8 mouse cellular contexts compared by ENCODE assay signal in the genomic region with DNA sequence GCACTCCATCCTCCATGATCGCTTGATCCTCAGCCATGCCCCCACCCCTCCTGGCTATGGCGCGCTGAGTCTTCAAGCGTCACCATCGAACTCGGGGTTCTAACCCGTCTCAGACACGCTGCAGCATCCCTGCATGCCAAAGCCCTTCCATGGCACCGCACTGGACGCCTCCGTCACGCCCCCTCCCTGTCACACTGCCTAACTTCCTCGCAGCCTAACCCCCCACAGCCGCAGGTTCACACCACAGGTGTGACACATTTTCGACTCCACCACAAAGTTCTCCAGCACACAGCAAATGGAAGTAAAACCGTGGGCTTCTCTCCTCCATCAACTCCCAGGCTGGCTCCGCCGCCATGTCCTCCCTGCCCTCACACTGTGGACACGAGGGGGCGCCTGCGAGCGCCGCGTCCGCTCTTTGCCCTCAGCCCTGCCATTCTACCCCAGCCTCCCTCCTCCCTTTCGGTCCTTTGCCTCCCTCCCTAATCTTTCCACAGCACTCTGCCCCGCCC. TPM values are rescaled to one million over a fixed set of nuclear protein-coding genes. Genes with fewer than 3 reads are reported as not detected.
DNase-seq lines count a peak whose midpoint lies in the region; ATAC-seq and TF ChIP-seq lines count a peak whose summit lies in the region.

No protein-coding gene starts in this region.

- H3K27ac ChIP-seq in forebrain, embryonic 14.5 days (ENCODE audit: low read depth, low read length): no peak overlapping the region
- H3K27ac ChIP-seq in hindbrain, embryonic 13.5 days: no peak overlapping the region
- peak overlapping the region; percentile 14; the same call in 1 of the 2 replicates for H3K27ac ChIP-seq in limb, embryonic 15.5 days
- no peak overlapping the region for H3K27ac ChIP-seq in midbrain, embryonic 15.5 days
- peak overlapping the region; percentile 65 for H3K27ac ChIP-seq in stomach, postnatal 0 days (replicated peaks)

- DNase-seq in urinary bladder, postnatal 14 days (ENCODE audit: low spot score): peak; percentile 70
- no peak for DNase-seq in urinary bladder, adult 18-20 months (ENCODE audit: low spot score in 2 of 2)
- peak; percentile 62 for DNase-seq in c-Kit-positive CD71-positive TER-119-positive erythroid progenitor cells, embryonic 14.5 days (ENCODE audit: low spot score)
- DNase-seq in forebrain, embryonic 14.5 days (ENCODE audit: low spot score): peak; percentile 30
- peak; percentile 81 for DNase-seq in stomach, postnatal 0 days (ENCODE audit: low spot score)

- ATAC-seq in forebrain, embryonic 14.5 days: no peak
- no peak for ATAC-seq in hindbrain, embryonic 13.5 days (ENCODE audit: low FRiP score)
- no peak for ATAC-seq in limb, embryonic 15.5 days (ENCODE audit: insufficient number of reproducible peaks, low FRiP score, low TSS enrichment, low read depth)
- ATAC-seq in midbrain, embryonic 15.5 days (replicated peaks): 0 out of 2 replicates have a peak, but pooled peaks have one; percentile 4
- peak; percentile 53 for ATAC-seq in stomach, postnatal 0 days (ENCODE audit: low FRiP score, low TSS enrichment)

- peak overlapping the region; percentile 38 for H3K4me2 ChIP-seq in forebrain, embryonic 14.5 days (ENCODE audit: low read length)
- H3K4me2 ChIP-seq in hindbrain, embryonic 13.5 days: peak overlapping the region; percentile 44
- peak overlapping the region; percentile 56 for H3K4me2 ChIP-seq in limb, embryonic 15.5 days
- peak overlapping the region; percentile 37 for H3K4me2 ChIP-seq in midbrain, embryonic 15.5 days
- peak overlapping the region; percentile 55 for H3K4me2 ChIP-seq in stomach, postnatal 0 days (replicated peaks; ENCODE audit: low read depth)

- H3K4me3 ChIP-seq in forebrain, embryonic 14.5 days (ENCODE audit: low read depth, low read length): no peak overlapping the region
- peak overlapping the region; percentile 16; the same call in 1 of the 2 replicates for H3K4me3 ChIP-seq in hindbrain, embryonic 13.5 days
- peak overlapping the region; percentile 30 for H3K4me3 ChIP-seq in limb, embryonic 15.5 days
- no peak overlapping the region for H3K4me3 ChIP-seq in midbrain, embryonic 15.5 days
- peak overlapping the region; percentile 28 for H3K4me3 ChIP-seq in stomach, postnatal 0 days (ENCODE audit: low read depth, low read length)

- peaks cover 8% of the 10 kb centered on the region for H3K36me3 ChIP-seq in forebrain, embryonic 14.5 days (ENCODE audit: control insufficient read depth, insufficient read depth, low read length)
- H3K36me3 ChIP-seq in hindbrain, embryonic 13.5 days: peaks cover 22% of the 10 kb centered on the region
- H3K36me3 ChIP-seq in limb, embryonic 15.5 days: no peaks in the 10 kb centered on the region
- peaks cover 18% of the 10 kb centered on the region for H3K36me3 ChIP-seq in midbrain, embryonic 15.5 days (replicated peaks)
- H3K36me3 ChIP-seq in stomach, postnatal 0 days (ENCODE audit: control insufficient read depth, insufficient read depth, low read length): no peaks in the 10 kb centered on the region

- no peak for TF ChIP-seq EP300 in stomach, postnatal 0 days (optimal IDR thresholded peaks at IDR 0.05)

- no peak overlapping the region for H3K9ac ChIP-seq in forebrain, embryonic 14.5 days (ENCODE audit: low read length)
- 0 out of 2 replicates have a peak overlapping the region, but pooled peaks have one; percentile 29 for H3K9ac ChIP-seq in hindbrain, embryonic 13.5 days
- H3K9ac ChIP-seq in limb, embryonic 15.5 days: no peak overlapping the region
- no peak overlapping the region for H3K9ac ChIP-seq in midbrain, embryonic 15.5 days
- H3K9ac ChIP-seq in stomach, postnatal 0 days (ENCODE audit: low read length): no peak overlapping the region

- 3% methylated on average over 27 of the region's 27 CpGs for WGBS in forebrain, embryonic 14.5 days
- 2% methylated on average over 27 of the region's 27 CpGs for WGBS in hindbrain, embryonic 13.5 days
- 1% methylated on average over 27 of the region's 27 CpGs for WGBS in limb, embryonic 15.5 days
- whole genome bisulfite sequencing in midbrain, embryonic 15.5 days: 1% methylated on average over 27 of the region's 27 CpGs
- WGBS in stomach, postnatal 0 days: 1% methylated on average over 26 of the region's 27 CpGs

- peaks cover 8% of the 10 kb centered on the region; the same call in 1 of the 2 replicates for H3K27me3 ChIP-seq in forebrain, embryonic 14.5 days (replicated peaks; ENCODE audit: control insufficient read depth, insufficient read depth, low read length)
- H3K27me3 ChIP-seq in hindbrain, embryonic 13.5 days: peaks cover 37% of the 10 kb centered on the region
- H3K27me3 ChIP-seq in limb, embryonic 15.5 days: peaks cover 35% of the 10 kb centered on the region
- no peaks in the 10 kb centered on the region for H3K27me3 ChIP-seq in midbrain, embryonic 15.5 days (replicated peaks)
- no peaks in the 10 kb centered on the region for H3K27me3 ChIP-seq in stomach, postnatal 0 days (ENCODE audit: control insufficient read depth, insufficient read depth, low read length)

- H3K9me3 ChIP-seq in forebrain, embryonic 14.5 days (replicated peaks; ENCODE audit: control insufficient read depth, low read length): no peaks in the 10 kb centered on the region
- H3K9me3 ChIP-seq in hindbrain, embryonic 13.5 days: no peaks in the 10 kb centered on the region
- no peaks in the 10 kb centered on the region for H3K9me3 ChIP-seq in limb, embryonic 15.5 days
- no peaks in the 10 kb centered on the region for H3K9me3 ChIP-seq in midbrain, embryonic 15.5 days
- no peaks in the 10 kb centered on the region for H3K9me3 ChIP-seq in stomach, postnatal 0 days (ENCODE audit: control insufficient read depth, low read length)

- TF ChIP-seq CTCF in stomach, postnatal 0 days (IDR thresholded peaks at IDR 0.05; ENCODE audit: low read depth): peak; percentile 86

- peaks cover 11% of the 10 kb centered on the region; the same call in 1 of the 2 replicates for H3K4me1 ChIP-seq in forebrain, embryonic 14.5 days (ENCODE audit: control insufficient read depth, insufficient read depth, low read length)
- peaks cover 59% of the 10 kb centered on the region for H3K4me1 ChIP-seq in hindbrain, embryonic 13.5 days (replicated peaks)
- peaks cover 29% of the 10 kb centered on the region for H3K4me1 ChIP-seq in limb, embryonic 15.5 days
- peaks cover 42% of the 10 kb centered on the region for H3K4me1 ChIP-seq in midbrain, embryonic 15.5 days
- H3K4me1 ChIP-seq in stomach, postnatal 0 days (replicated peaks; ENCODE audit: control insufficient read depth, insufficient read depth): peaks cover 5% of the 10 kb centered on the region

RNA-seq across cellular contexts. Expression of gene Sema6b, which starts 5.6 kb away (rescaled TPM):
- polyA plus RNA-seq in forebrain, embryonic 14.5 days (2014; fragmentation: Nextera tagmentation; extraction: Ambion mirVana): 9.4 and 12.1 TPM in 2 replicates
- polyA plus RNA-seq in hindbrain, embryonic 13.5 days (2015; fragmentation: Nextera tagmentation; extraction: Ambion mirVana): 10.5 and 11.7 TPM in 2 replicates
- 2.3 and 3.3 TPM in 2 replicates for polyA plus RNA-seq in limb, embryonic 15.5 days (2015; fragmentation: Nextera tagmentation; extraction: Ambion mirVana)
- polyA plus RNA-seq in midbrain, embryonic 15.5 days (2015; fragmentation: Nextera tagmentation; extraction: Ambion mirVana): 19.0 and 21.4 TPM in 2 replicates
- 0.31 and 0.39 TPM in 2 replicates for polyA plus RNA-seq in stomach, postnatal 0 days (2015; fragmentation: Nextera tagmentation; extraction: Ambion mirVana)

RNA-seq across cellular contexts. Expression of gene Lrg1, which starts 12.7 kb away (rescaled TPM):
- not detected in 2 replicates for polyA plus RNA-seq in forebrain, embryonic 14.5 days (2014; fragmentation: Nextera tagmentation; extraction: Ambion mirVana)
- polyA plus RNA-seq in hindbrain, embryonic 13.5 days (2015; fragmentation: Nextera tagmentation; extraction: Ambion mirVana): not detected in 2 replicates
- 0.55 and 1.7 TPM in 2 replicates for polyA plus RNA-seq in limb, embryonic 15.5 days (2015; fragmentation: Nextera tagmentation; extraction: Ambion mirVana)
- polyA plus RNA-seq in midbrain, embryonic 15.5 days (2015; fragmentation: Nextera tagmentation; extraction: Ambion mirVana): 0.12 and 0.28 TPM in 2 replicates
- 1.2 and 1.9 TPM in 2 replicates for polyA plus RNA-seq in stomach, postnatal 0 days (2015; fragmentation: Nextera tagmentation; extraction: Ambion mirVana)

RNA-seq across cellular contexts. Expression of gene Plin5, which starts 17.1 kb away (rescaled TPM):
- polyA plus RNA-seq in forebrain, embryonic 14.5 days (2014; fragmentation: Nextera tagmentation; extraction: Ambion mirVana): 0.42 and 0.67 TPM in 2 replicates
- 0.83 and 1.0 TPM in 2 replicates for polyA plus RNA-seq in hindbrain, embryonic 13.5 days (2015; fragmentation: Nextera tagmentation; extraction: Ambion mirVana)
- polyA plus RNA-seq in limb, embryonic 15.5 days (2015; fragmentation: Nextera tagmentation; extraction: Ambion mirVana): 0.12 and 0.60 TPM in 2 replicates
- 1.9 and 2.1 TPM in 2 replicates for polyA plus RNA-seq in midbrain, embryonic 15.5 days (2015; fragmentation: Nextera tagmentation; extraction: Ambion mirVana)
- 0.48 and 0.65 TPM in 2 replicates for polyA plus RNA-seq in stomach, postnatal 0 days (2015; fragmentation: Nextera tagmentation; extraction: Ambion mirVana)

RNA-seq across cellular contexts. Expression of gene Plin4, which starts 24.9 kb away (rescaled TPM):
- polyA plus RNA-seq in forebrain, embryonic 14.5 days (2014; fragmentation: Nextera tagmentation; extraction: Ambion mirVana): 0.04 and 0.07 TPM in 2 replicates
- 0.10 TPM in 2 replicates for polyA plus RNA-seq in hindbrain, embryonic 13.5 days (2015; fragmentation: Nextera tagmentation; extraction: Ambion mirVana)
- polyA plus RNA-seq in limb, embryonic 15.5 days (2015; fragmentation: Nextera tagmentation; extraction: Ambion mirVana): 0.03 and 0.11 TPM in 2 replicates
- 0.13 and 0.15 TPM in 2 replicates for polyA plus RNA-seq in midbrain, embryonic 15.5 days (2015; fragmentation: Nextera tagmentation; extraction: Ambion mirVana)
- 0.95 and 1.4 TPM in 2 replicates for polyA plus RNA-seq in stomach, postnatal 0 days (2015; fragmentation: Nextera tagmentation; extraction: Ambion mirVana)

RNA-seq across cellular contexts. Expression of gene Tnfaip8l1, which starts 27.8 kb away (rescaled TPM):
- 9.7 and 10.9 TPM in 2 replicates for polyA plus RNA-seq in forebrain, embryonic 14.5 days (2014; fragmentation: Nextera tagmentation; extraction: Ambion mirVana)
- polyA plus RNA-seq in hindbrain, embryonic 13.5 days (2015; fragmentation: Nextera tagmentation; extraction: Ambion mirVana): 7.9 and 9.2 TPM in 2 replicates
- 11.3 and 13.1 TPM in 2 replicates for polyA plus RNA-seq in limb, embryonic 15.5 days (2015; fragmentation: Nextera tagmentation; extraction: Ambion mirVana)
- polyA plus RNA-seq in midbrain, embryonic 15.5 days (2015; fragmentation: Nextera tagmentation; extraction: Ambion mirVana): 11.1 and 12.7 TPM in 2 replicates
- polyA plus RNA-seq in stomach, postnatal 0 days (2015; fragmentation: Nextera tagmentation; extraction: Ambion mirVana): 4.4 and 5.2 TPM in 2 replicates

Comparison
In these comparisons a context has a peak if more than half of its experiments do, and no peak if none do; other contexts are left out.
1. DNase-seq: peak in urinary bladder, postnatal 14 days (single experiment), c-Kit-positive CD71-positive TER-119-positive erythroid progenitor cells, embryonic 14.5 days (single experiment), forebrain, embryonic 14.5 days (single experiment) and stomach, postnatal 0 days (single experiment); none in urinary bladder, adult 18-20 months (0 of 2).
2. ATAC-seq: peak in midbrain, embryonic 15.5 days (single experiment) and stomach, postnatal 0 days (single experiment); none in forebrain, embryonic 14.5 days (single experiment), hindbrain, embryonic 13.5 days (single experiment) and limb, embryonic 15.5 days (single experiment).
3. H3K27ac ChIP-seq: peak in limb, embryonic 15.5 days (single experiment) and stomach, postnatal 0 days (single experiment); none in forebrain, embryonic 14.5 days (single experiment), hindbrain, embryonic 13.5 days (single experiment) and midbrain, embryonic 15.5 days (single experiment).
4. H3K4me3 ChIP-seq: peak in hindbrain, embryonic 13.5 days (single experiment), limb, embryonic 15.5 days (single experiment) and stomach, postnatal 0 days (single experiment); none in forebrain, embryonic 14.5 days (single experiment) and midbrain, embryonic 15.5 days (single experiment).
5. Peak in every context shown above with its lines, with median percentiles within 50 percentile points of each other: H3K4me2 ChIP-seq.